Mouse (Mus musculus) v-Abl transformed pro-B cells (cell line): ENCODE data around the gene Sod1.

ENCODE experiments used
- in situ Hi-C, 2 experiments: fragments of 400-800 bp; cut with MboI; formaldehyde crosslinking; loops; one replicate each; pipeline ENCODE4 v1.15.1; 2025; ENCODE audit not compliant: unreplicated experiment in 2 of 2

Sod1 gene

GRCm38 (mm10) chr16:90239128-90239746 is 18.7 kb downstream of the Sod1 start:
- in situ Hi-C loops = loop anchor here in 1 of 2 experiments (25.0 kb wide), 1 partner anchor 698 kb away; the partner anchor contains the start of gene Cfap298

- in situ Hi-C loops = loop anchor here in 1 of 2 experiments (25.0 kb wide), 1 partner anchor 695 kb away; the partner anchor contains the start of gene Cfap298
Measured at GRCm38 (mm10) chr16:90241875-90242274, 21.3 kb downstream of the Sod1 start.

GRCm38 (mm10) chr16:90242426-90243304 is 22.1 kb downstream of the Sod1 start:
- in situ Hi-C loops = loop anchor here in 1 of 2 experiments (25.0 kb wide), 1 partner anchor 695 kb away; the partner anchor contains the start of gene Cfap298

- in situ Hi-C loops = loop anchor here in 1 of 2 experiments (25.0 kb wide), 1 partner anchor 1412 kb away; no protein-coding TSS in a partner anchor
Measured at GRCm38 (mm10) chr16:90250099-90250498, 29.5 kb downstream of the Sod1 start.

- in situ Hi-C loops = loop anchor here in 1 of 2 experiments (25.0 kb wide), 1 partner anchor 1411 kb away; no protein-coding TSS in a partner anchor
Measured at GRCm38 (mm10) chr16:90251256-90251655, 30.7 kb downstream of the Sod1 start.

GRCm38 (mm10) chr16:90252521-90252920 is 32.0 kb downstream of the Sod1 start:
- in situ Hi-C loops = loop anchor here in 1 of 2 experiments (25.0 kb wide), 1 partner anchor 1410 kb away; no protein-coding TSS in a partner anchor

GRCm38 (mm10) chr16:90258950-90259349 is 38.4 kb downstream of the Sod1 start:
- in situ Hi-C loops = loop anchor here in 1 of 2 experiments (25.0 kb wide), 1 partner anchor 1403 kb away; no protein-coding TSS in a partner anchor

- in situ Hi-C loops = loop anchor here in 1 of 2 experiments (25.0 kb wide), 1 partner anchor 1403 kb away; no protein-coding TSS in a partner anchor
Measured at GRCm38 (mm10) chr16:90259623-90260022, 39.1 kb downstream of the Sod1 start.

- in situ Hi-C loops = loop anchor here in 1 of 2 experiments (25.0 kb wide), 1 partner anchor 1402 kb away; no protein-coding TSS in a partner anchor
Measured at GRCm38 (mm10) chr16:90260097-90260496, 39.5 kb downstream of the Sod1 start.

GRCm38 (mm10) chr16:90261791-90262190 is 41.2 kb downstream of the Sod1 start:
- in situ Hi-C loops = loop anchor here in 1 of 2 experiments (25.0 kb wide), 1 partner anchor 1401 kb away; no protein-coding TSS in a partner anchor

GRCm38 (mm10) chr16:90264021-90264420 is 43.5 kb downstream of the Sod1 start:
- in situ Hi-C loops = loop anchor here in 1 of 2 experiments (25.0 kb wide), 1 partner anchor 1398 kb away; no protein-coding TSS in a partner anchor

GRCm38 (mm10) chr16:90265106-90265505 is 44.6 kb downstream of the Sod1 start:
- in situ Hi-C loops = loop anchor here in 1 of 2 experiments (25.0 kb wide), 1 partner anchor 1397 kb away; no protein-coding TSS in a partner anchor

GRCm38 (mm10) chr16:90266581-90266980 is 46.0 kb downstream of the Sod1 start:
- in situ Hi-C loops = loop anchor here in 1 of 2 experiments (25.0 kb wide), 1 partner anchor 1396 kb away; no protein-coding TSS in a partner anchor

- in situ Hi-C loops = no loop called here
Measured at GRCm38 (mm10) chr16:90275521-90275920, 55.0 kb downstream of the Sod1 start.
